Mouse (Mus musculus): Measurements from ENCODE around the gene Gm5426. TPM values are rescaled to one million over a fixed set of nuclear protein-coding genes. Genes with fewer than 3 reads are reported as not detected.

The Gm5426 gene
- total and polyA plus RNA-seq, 2 experiments from 2014 or later: not detected

- Histone ChIP-seq H3K4me2 (ENCODE audit: low read depth, low read length, poor library complexity, severe bottlenecking) (no peak overlapping the region), H3K36me3 (ENCODE audit: insufficient read depth, low read length) (no peaks in the 10 kb centered on the region), H3K9me3 (ENCODE audit: low read length) (no peaks in the 10 kb centered on the region), H3K27ac (ENCODE audit: low read depth, low read length) (no peak overlapping the region), H3K4me3 (ENCODE audit: low read depth, low read length) (no peak overlapping the region), H3K9ac (replicated peaks; ENCODE audit: low read length, poor library complexity, severe bottlenecking) (no peak overlapping the region), H3K4me1 (ENCODE audit: insufficient read depth, low read length) (no peaks in the 10 kb centered on the region), H3K27me3 (ENCODE audit: insufficient read depth, low read length) (no peaks in the 10 kb centered on the region)
- no peak for ATAC-seq (ENCODE audit: low FRiP score)
- TF ChIP-seq CTCF (IDR thresholded peaks at IDR 0.05): no peak
- DNase-seq (ENCODE audit: low spot score): no peak
- 89% methylated on average over 4 of the region's 4 CpGs for WGBS
These were observed 28.9 kb downstream of the Gm5426 start for GRCm38 (mm10) chr10:96165260-96165659.

GRCm38 (mm10) chr10:96168998-96169397 is 32.6 kb downstream of the Gm5426 start:
- H3K27ac ChIP-seq (ENCODE audit: low read depth, low read length): no peak overlapping the region
- no peak for ATAC-seq (ENCODE audit: low FRiP score)
- no peak for TF ChIP-seq CTCF (IDR thresholded peaks at IDR 0.05)
- no peak overlapping the region for H3K4me2 ChIP-seq (ENCODE audit: low read depth, low read length, poor library complexity, severe bottlenecking)
- H3K4me1 ChIP-seq (ENCODE audit: insufficient read depth, low read length): no peaks in the 10 kb centered on the region
- WGBS: 90% methylated on average over 4 of the region's 4 CpGs
- H3K9ac ChIP-seq (replicated peaks; ENCODE audit: low read length, poor library complexity, severe bottlenecking): no peak overlapping the region
- no peak overlapping the region for H3K4me3 ChIP-seq (ENCODE audit: low read depth, low read length)
- H3K27me3 ChIP-seq (ENCODE audit: insufficient read depth, low read length): no peaks in the 10 kb centered on the region
- H3K36me3 ChIP-seq (ENCODE audit: insufficient read depth, low read length): no peaks in the 10 kb centered on the region
- DNase-seq (ENCODE audit: low spot score): no peak
- H3K9me3 ChIP-seq (ENCODE audit: low read length): no peaks in the 10 kb centered on the region

DNA sequence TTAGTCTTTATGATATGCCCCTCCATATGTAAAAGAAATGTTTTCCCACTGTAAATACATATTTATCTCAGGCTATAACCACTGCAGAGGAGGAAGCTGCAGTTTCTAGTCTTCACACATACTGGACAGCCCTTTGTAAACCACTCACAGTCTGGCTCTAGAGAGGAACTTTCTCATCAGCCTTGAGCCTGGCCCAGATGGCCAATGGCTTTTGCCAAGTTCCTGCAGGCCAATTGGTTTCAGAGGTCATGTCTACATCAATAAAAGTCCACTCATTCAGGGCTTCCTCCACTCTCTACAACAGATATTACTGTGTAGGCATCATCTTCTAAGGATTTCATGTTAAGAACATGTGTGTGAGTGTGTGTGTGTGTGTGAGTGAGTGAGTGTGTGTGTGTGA is 35.1 kb downstream of the Gm5426 start:
- H3K9me3 ChIP-seq (ENCODE audit: low read length): no peaks in the 10 kb centered on the region
- no peak for ATAC-seq (ENCODE audit: low FRiP score)
- H3K4me2 ChIP-seq (ENCODE audit: low read depth, low read length, poor library complexity, severe bottlenecking): no peak overlapping the region
- no peak for TF ChIP-seq CTCF (IDR thresholded peaks at IDR 0.05)
- no peaks in the 10 kb centered on the region for H3K4me1 ChIP-seq (ENCODE audit: insufficient read depth, low read length)
- H3K4me3 ChIP-seq (ENCODE audit: low read depth, low read length): no peak overlapping the region
- H3K9ac ChIP-seq (replicated peaks; ENCODE audit: low read length, poor library complexity, severe bottlenecking): no peak overlapping the region
- no peaks in the 10 kb centered on the region for H3K36me3 ChIP-seq (ENCODE audit: insufficient read depth, low read length)
- H3K27ac ChIP-seq (ENCODE audit: low read depth, low read length): no peak overlapping the region
- H3K27me3 ChIP-seq (ENCODE audit: insufficient read depth, low read length): no peaks in the 10 kb centered on the region
- no peak for DNase-seq (ENCODE audit: low spot score)

DNA sequence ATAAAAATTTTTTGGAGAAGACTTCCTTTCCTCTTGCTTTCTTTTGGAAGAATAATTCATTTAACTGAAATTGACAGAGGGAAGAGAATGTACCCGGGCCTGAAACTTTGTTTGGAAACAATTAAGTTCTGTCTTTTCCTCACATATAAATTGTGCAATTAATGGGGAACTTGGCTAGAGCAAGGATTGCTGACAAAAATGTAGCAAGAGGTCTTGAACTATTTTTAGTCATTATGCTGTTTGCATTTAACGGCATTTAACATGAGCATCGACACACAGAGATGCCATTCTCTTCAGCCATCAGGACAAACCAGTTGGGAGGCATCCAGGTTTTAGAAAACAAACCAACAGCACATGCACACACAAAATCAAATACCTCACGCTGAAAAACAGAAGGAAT is 36.6 kb downstream of the Gm5426 start:
- H3K4me3 ChIP-seq (ENCODE audit: low read depth, low read length): no peak overlapping the region
- H3K4me2 ChIP-seq (ENCODE audit: low read depth, low read length, poor library complexity, severe bottlenecking): no peak overlapping the region
- no peaks in the 10 kb centered on the region for H3K9me3 ChIP-seq (ENCODE audit: low read length)
- DNase-seq (ENCODE audit: low spot score) (no peak), ATAC-seq (ENCODE audit: low FRiP score) (no peak)
- H3K27me3 ChIP-seq (ENCODE audit: insufficient read depth, low read length): no peaks in the 10 kb centered on the region
- H3K9ac ChIP-seq (replicated peaks; ENCODE audit: low read length, poor library complexity, severe bottlenecking): no peak overlapping the region
- no peaks in the 10 kb centered on the region for H3K4me1 ChIP-seq (ENCODE audit: insufficient read depth, low read length)
- WGBS: 74% methylated on average over 4 of the region's 4 CpGs
- no peaks in the 10 kb centered on the region for H3K36me3 ChIP-seq (ENCODE audit: insufficient read depth, low read length)
- TF ChIP-seq CTCF (IDR thresholded peaks at IDR 0.05): no peak
- H3K27ac ChIP-seq (ENCODE audit: low read depth, low read length): no peak overlapping the region

GRCm38 (mm10) chr10:96173771-96174170 is 37.4 kb downstream of the Gm5426 start:
- H3K9me3 ChIP-seq (ENCODE audit: low read length): no peaks in the 10 kb centered on the region
- no peak for DNase-seq (ENCODE audit: low spot score)
- no peaks in the 10 kb centered on the region for H3K27me3 ChIP-seq (ENCODE audit: insufficient read depth, low read length)
- TF ChIP-seq CTCF (IDR thresholded peaks at IDR 0.05): no peak
- H3K36me3 ChIP-seq (ENCODE audit: insufficient read depth, low read length): no peaks in the 10 kb centered on the region
- no peaks in the 10 kb centered on the region for H3K4me1 ChIP-seq (ENCODE audit: insufficient read depth, low read length)
- H3K27ac ChIP-seq (ENCODE audit: low read depth, low read length): no peak overlapping the region
- H3K4me3 ChIP-seq (ENCODE audit: low read depth, low read length): no peak overlapping the region
- ATAC-seq (ENCODE audit: low FRiP score): no peak
- H3K9ac ChIP-seq (replicated peaks; ENCODE audit: low read length, poor library complexity, severe bottlenecking): no peak overlapping the region
- WGBS: 72% methylated on average over 10 of the region's 10 CpGs
- no peak overlapping the region for H3K4me2 ChIP-seq (ENCODE audit: low read depth, low read length, poor library complexity, severe bottlenecking)

DNA sequence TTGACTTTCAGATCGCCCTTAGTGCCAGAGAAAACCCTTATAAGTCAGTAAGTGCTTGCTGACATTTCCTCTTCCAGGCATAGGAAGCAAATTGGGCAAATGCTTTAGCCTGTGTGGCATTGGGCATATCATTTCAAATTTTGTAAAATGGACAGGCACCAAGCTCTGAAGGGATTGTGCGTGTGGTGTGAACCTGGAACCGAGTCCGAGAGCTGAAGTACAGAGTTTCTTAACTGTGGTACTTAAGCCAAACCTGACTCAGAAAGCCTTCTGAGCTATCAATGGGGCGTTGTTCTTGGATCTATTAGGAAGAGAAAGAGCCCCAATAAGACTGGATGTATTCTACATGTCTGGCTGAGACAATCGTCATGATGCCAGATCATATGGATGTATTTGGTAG is 40.5 kb downstream of the Gm5426 start:
- ATAC-seq (ENCODE audit: low FRiP score) (no peak), DNase-seq (ENCODE audit: low spot score) (no peak)
- no peak overlapping the region for H3K4me2 ChIP-seq (ENCODE audit: low read depth, low read length, poor library complexity, severe bottlenecking)
- no peak overlapping the region for H3K9ac ChIP-seq (replicated peaks; ENCODE audit: low read length, poor library complexity, severe bottlenecking)
- H3K27me3 ChIP-seq (ENCODE audit: insufficient read depth, low read length): no peaks in the 10 kb centered on the region
- no peak overlapping the region for H3K27ac ChIP-seq (ENCODE audit: low read depth, low read length)
- no peak for TF ChIP-seq CTCF (IDR thresholded peaks at IDR 0.05)
- H3K4me3 ChIP-seq (ENCODE audit: low read depth, low read length): no peak overlapping the region
- no peaks in the 10 kb centered on the region for H3K9me3 ChIP-seq (ENCODE audit: low read length)
- WGBS: 92% methylated on average over 6 of the region's 6 CpGs
- H3K4me1 ChIP-seq (ENCODE audit: insufficient read depth, low read length): no peaks in the 10 kb centered on the region
- no peaks in the 10 kb centered on the region for H3K36me3 ChIP-seq (ENCODE audit: insufficient read depth, low read length)

All from midbrain, postnatal 0 days (tissue).